Mouse (Mus musculus): ENCODE results near the gene Ckb.
"Not testable (repeated sequence)": the region's sequence is repeated elsewhere in the genome, so short reads cannot be mapped to it uniquely, and the experiment has no call there.

Ckb gene

GRCm38 (mm10) chr12:111667421-111667820 lies 4.7 kb downstream of the Ckb start:
- no peak for DNase-seq

GRCm38 (mm10) chr12:111666380-111666779 lies 5.8 kb downstream of the Ckb start:
- DNase-seq: no peak

GRCm38 (mm10) chr12:111665041-111665880 lies 6.9 kb downstream of the Ckb start:
- no peak for DNase-seq

GRCm38 (mm10) chr12:111664144-111664634 lies 7.9 kb downstream of the Ckb start:
- peak; percentile 48 for DNase-seq

- no peak for DNase-seq
Observed at GRCm38 (mm10) chr12:111663228-111664143, 8.7 kb downstream of the Ckb start.

GRCm38 (mm10) chr12:111661554-111661953 lies 10.6 kb downstream of the Ckb start:
- DNase-seq: not testable (repeated sequence)

GRCm38 (mm10) chr12:111660628-111661027 lies 11.5 kb downstream of the Ckb start:
- DNase-seq: no peak

GRCm38 (mm10) chr12:111659331-111659730 lies 12.8 kb downstream of the Ckb start:
- DNase-seq: no peak

- DNase-seq: no peak
Observed at GRCm38 (mm10) chr12:111655695-111656094, 16.4 kb downstream of the Ckb start.

GRCm38 (mm10) chr12:111653434-111653833 lies 18.7 kb downstream of the Ckb start:
- DNase-seq: peak; percentile 79

- no peak for DNase-seq
Observed at GRCm38 (mm10) chr12:111652953-111653352, 19.2 kb downstream of the Ckb start.

- DNase-seq: peak; percentile 62
Observed at GRCm38 (mm10) chr12:111648061-111648645, 24.0 kb downstream of the Ckb start.
